Mouse (Mus musculus): ENCODE measurements around the gene Ddx59. TPM values are rescaled to one million over a fixed set of nuclear protein-coding genes. Genes with fewer than 3 reads are reported as not detected.

The Ddx59 gene
- polyA plus RNA-seq, 1 experiment from 2014 or later, result 17.0 TPM

Other genes starting within 250 kb of the Ddx59 start
- gene Mroh3, start 202.4 kb upstream of the Ddx59 start, polyA plus RNA-seq (2014; fragmentation: Nextera tagmentation; extraction: Ambion mirVana), result not detected in 2 replicates
- 5.2 and 5.9 TPM in 2 replicates for gene Inava, start 181.0 kb upstream of the Ddx59 start, polyA plus RNA-seq (2014; fragmentation: Nextera tagmentation; extraction: Ambion mirVana)
- gene Gpr25, start 154.4 kb upstream of the Ddx59 start, polyA plus RNA-seq (2014; fragmentation: Nextera tagmentation; extraction: Ambion mirVana), result 0.24 TPM in 1 of 2 replicates, not detected in the other
- 39.5 and 45.8 TPM in 2 replicates for gene Camsap2, start 69.2 kb upstream of the Ddx59 start, polyA plus RNA-seq (2014; fragmentation: Nextera tagmentation; extraction: Ambion mirVana)
- 3.2 and 3.5 TPM in 2 replicates for gene Kif14, start 51.1 kb downstream of the Ddx59 start, polyA plus RNA-seq (2014; fragmentation: Nextera tagmentation; extraction: Ambion mirVana)
- gene Zfp281, start 209.6 kb downstream of the Ddx59 start, polyA plus RNA-seq (2014; fragmentation: Nextera tagmentation; extraction: Ambion mirVana), result 26.7 and 28.4 TPM in 2 replicates